ENCODE assay signal across 7 mouse cellular contexts in genomic region chrX:71946631-71947030, GRCm38 (mm10). TPM values are rescaled to one million over a fixed set of nuclear protein-coding genes. Genes with fewer than 3 reads are reported as not detected.
A peak's percentile ranks its signal among the peaks of the same experiment; 100 is the strongest.
DNase-seq lines count a peak whose midpoint lies in the region.

No protein-coding gene starts in this region.

- peak; percentile 42 for DNase-seq in ovary, postnatal 14 days (ENCODE audit: low spot score)
- no peak for DNase-seq in ovary, adult 18-20 months (ENCODE audit: low spot score)
- peak; percentile 4 for DNase-seq in WW6 (ENCODE audit: low read depth, low spot score)
- DNase-seq in cerebellum, postnatal 10 days: peak; percentile 69 to 77
- peak; percentile 9 to 12 for DNase-seq in gastrocnemius, postnatal 36 days
- peak; percentile 37 to 38 for DNase-seq in left cerebral cortex, postnatal 14 days (ENCODE audit: low spot score in 2 of 2)
- peak; percentile 29 for DNase-seq in retina, postnatal 7 days (ENCODE audit: low read depth, low spot score)

- intact Hi-C loops in gastrocnemius, postnatal 36 days (cut with DNase I): loop anchor here (5.0 kb wide), 1 partner anchor 149 kb away; no protein-coding TSS in a partner anchor
- intact Hi-C loops in left cerebral cortex, postnatal 14 days (cut with DNase I): loop anchor here (2.0 kb wide), 1 partner anchor 298 kb away; no protein-coding TSS in a partner anchor

RNA-seq across cellular contexts. Expression of gene Prrg3, which starts 15.8 kb away (rescaled TPM):
- total RNA-seq in gastrocnemius, postnatal 36 days (2021): 1 to 10 TPM; 2.5 to 4.0 TPM
- 10 to 100 TPM; 38.5 to 40.5 TPM for total RNA-seq in left cerebral cortex, postnatal 14 days (2021)

RNA-seq across cellular contexts. Expression of gene Gm1141, which starts 25.8 kb away (rescaled TPM):
- total RNA-seq in gastrocnemius, postnatal 36 days (2021): not detected
- total RNA-seq in left cerebral cortex, postnatal 14 days (2021): under 1 TPM; 0.66 to 0.68 TPM

RNA-seq across cellular contexts. Expression of gene Fate1, which starts 26.2 kb away (rescaled TPM):
- total RNA-seq in gastrocnemius, postnatal 36 days (2021): not detected
- not detected for total RNA-seq in left cerebral cortex, postnatal 14 days (2021)

RNA-seq across cellular contexts. Expression of gene Cnga2, which starts 45.0 kb away (rescaled TPM):
- not detected for total RNA-seq in gastrocnemius, postnatal 36 days (2021)
- under 1 TPM; 0.26 to 0.40 TPM for total RNA-seq in left cerebral cortex, postnatal 14 days (2021)

Comparison
In these comparisons a context has a peak if more than half of its experiments do, and no peak if none do; other contexts are left out.
1. RNA of gene Prrg3, which starts 15.8 kb away (total RNA-seq): 38.5 to 40.5 TPM in left cerebral cortex, postnatal 14 days; 2.5 to 4.0 TPM in gastrocnemius, postnatal 36 days; every median in the first group is over 4 times any median in the second.